Mouse (Mus musculus) heart, embryonic 11.5 days (tissue): ENCODE measurements around the gene Bard1. TPM values are rescaled to one million over a fixed set of nuclear protein-coding genes. Genes with fewer than 3 reads are reported as not detected.

Source experiments
- ATAC-seq: fragments of 200-750 bp; cut with Nextera tagmentation; replicated peaks from 2 replicates; pipeline ENCODE4 v1.8.0; 2017; ENCODE audit warnings: moderate library complexity; ENCODE audit not compliant: insufficient number of reproducible peaks, low FRiP score, low TSS enrichment
- H3K27ac ChIP-seq: fragments of 300-500 bp; sonication (generic); 2 replicates; pipeline ENCODE4 v1.5.1; 2014; ENCODE audit warnings: mild to moderate bottlenecking, low read depth, low read length
- H3K27me3 ChIP-seq: fragments of 300-500 bp; sonication (generic); 2 replicates; pipeline ENCODE4 v1.6.1; 2014; ENCODE audit warnings: mild to moderate bottlenecking, low read length, mixed read lengths; ENCODE audit not compliant: control insufficient read depth, insufficient read depth
- H3K36me3 ChIP-seq: fragments of 300-500 bp; sonication (generic); 2 replicates; pipeline ENCODE4 v1.6.1; 2014; ENCODE audit warnings: mild to moderate bottlenecking, low read length, moderate library complexity, mixed read lengths; ENCODE audit not compliant: control insufficient read depth, insufficient read depth
- H3K4me1 ChIP-seq: fragments of 300-500 bp; sonication (generic); 2 replicates; pipeline ENCODE4 v1.6.1; 2014; ENCODE audit warnings: low read length; ENCODE audit not compliant: control insufficient read depth, insufficient read depth
- H3K4me2 ChIP-seq: fragments of 300-500 bp; sonication (generic); 2 replicates; pipeline ENCODE4 v1.6.1; 2014; ENCODE audit warnings: mild to moderate bottlenecking, moderate library complexity
- H3K4me3 ChIP-seq: fragments of 300-500 bp; sonication (generic); 2 replicates; pipeline ENCODE4 v1.5.1; 2014; ENCODE audit warnings: low read depth, low read length
- H3K9ac ChIP-seq: fragments of 300-500 bp; sonication (generic); 2 replicates; pipeline ENCODE4 v1.6.1; 2014; ENCODE audit warnings: mild to moderate bottlenecking, low read depth, low read length, moderate library complexity
- H3K9me3 ChIP-seq: fragments of 300-500 bp; sonication (generic); replicated peaks from 2 replicates; pipeline ENCODE4 v1.6.1; 2016; ENCODE audit warnings: low read length; ENCODE audit not compliant: control insufficient read depth
- WGBS: fragments of 180-500 bp; shearing (Covaris S2); extraction: QIAGEN DNeasy Blood & Tissue Kit; methylation state at CpG from one replicate; pipeline ENCODE4 v1.1.7; 2014; ENCODE audit not compliant: insufficient replicate concordance; 5-methylcytosine and 5-hydroxymethylcytosine counted together
- polyA plus RNA-seq: library from polyadenylated mRNA; unstranded; fragments of >200 nt; fragmentation: Nextera tagmentation; extraction: Ambion mirVana; gene quantifications from 2 replicates; pipeline ENCODE4 v1.2.1, GENCODE M21; 2014

Gene Bard1
- polyA plus RNA-seq, 1 experiment from 2014 or later = 2.8 TPM

DNA sequence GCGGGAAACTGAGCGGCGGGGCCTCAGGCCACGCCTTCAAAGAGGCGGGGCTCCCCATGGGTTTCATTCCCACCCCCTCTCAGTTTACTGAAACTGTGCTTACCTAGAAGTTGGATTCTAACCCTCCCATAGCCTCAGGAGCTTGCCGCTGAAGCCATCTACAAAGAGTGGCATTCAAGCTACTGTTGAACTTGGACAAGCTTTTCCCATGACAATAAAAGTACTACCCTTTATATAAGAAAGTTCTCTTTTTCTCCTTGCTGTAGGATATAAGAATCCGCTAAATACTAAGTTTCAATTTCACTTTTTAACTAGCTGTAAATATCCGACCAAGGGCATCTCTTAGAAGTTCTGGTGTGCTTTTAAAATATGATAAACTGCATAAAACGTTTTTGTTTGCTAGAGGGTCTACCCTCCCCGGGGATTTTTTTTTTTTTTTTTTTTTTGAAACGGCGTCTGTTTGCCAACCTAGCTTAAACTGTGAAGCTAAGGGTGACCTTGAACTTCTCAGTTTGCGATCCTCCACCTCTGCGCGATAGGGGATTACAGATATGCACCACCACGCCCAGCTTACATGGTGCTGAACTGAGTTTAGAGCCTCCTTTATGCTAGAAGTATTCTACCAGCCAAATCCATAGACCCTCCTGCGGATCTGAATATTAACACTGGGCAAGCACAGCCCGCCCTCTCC is 373 bp upstream of the Bard1 start:
- WGBS = 24% methylated on average over 18 of the region's 18 CpGs
- Histone ChIP-seq H3K27ac (peak overlapping the region; percentile 57; the same call in 1 of the 2 replicates), H3K36me3 (no peaks in the 10 kb centered on the region), H3K4me3 (peak overlapping the region; percentile 88), H3K9ac (peak overlapping the region; percentile 90), H3K4me1 (peaks cover 15% of the 10 kb centered on the region), H3K27me3 (no peaks in the 10 kb centered on the region), H3K9me3 (no peaks in the 10 kb centered on the region), H3K4me2 (peak overlapping the region; percentile 66)
- ATAC-seq = no peak

DNA sequence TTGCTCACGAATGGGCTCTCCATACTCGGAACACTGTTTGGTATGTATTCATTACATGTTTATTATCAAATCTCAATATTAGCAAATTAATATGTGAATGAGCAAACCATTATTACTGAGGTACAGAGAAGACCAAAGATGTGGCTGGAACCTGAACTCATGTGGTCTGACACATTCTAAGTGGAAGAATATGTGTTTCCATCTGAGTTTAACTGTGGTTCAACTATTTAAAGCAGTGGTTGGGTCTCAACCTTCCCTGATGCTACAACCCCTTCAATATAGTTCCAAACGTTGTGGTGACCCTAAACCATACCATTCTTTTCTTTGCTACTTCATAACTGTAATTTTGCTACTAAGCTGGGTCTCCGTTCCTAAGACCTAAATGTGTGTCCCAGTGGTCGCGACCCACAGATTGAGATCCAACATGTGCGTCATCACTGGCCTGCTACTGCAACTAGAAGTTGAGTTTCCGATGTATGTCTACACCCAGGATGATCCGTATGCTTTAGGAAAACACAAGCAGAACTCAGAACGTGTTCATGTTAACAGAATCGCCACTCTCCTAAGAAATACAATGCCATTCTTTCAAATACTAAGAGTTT is 1.5 kb downstream of the Bard1 start:
- H3K36me3 ChIP-seq = no peaks in the 10 kb centered on the region
- no peak overlapping the region for H3K27ac ChIP-seq
- ATAC-seq = no peak
- peak overlapping the region; percentile 88 for H3K4me3 ChIP-seq
- H3K27me3 ChIP-seq = no peaks in the 10 kb centered on the region
- H3K4me1 ChIP-seq = peaks cover 15% of the 10 kb centered on the region
- H3K9me3 ChIP-seq = no peaks in the 10 kb centered on the region
- peak overlapping the region; percentile 66 for H3K4me2 ChIP-seq
- H3K9ac ChIP-seq = no peak overlapping the region
- WGBS = 49% methylated on average over 11 of the region's 11 CpGs

DNA sequence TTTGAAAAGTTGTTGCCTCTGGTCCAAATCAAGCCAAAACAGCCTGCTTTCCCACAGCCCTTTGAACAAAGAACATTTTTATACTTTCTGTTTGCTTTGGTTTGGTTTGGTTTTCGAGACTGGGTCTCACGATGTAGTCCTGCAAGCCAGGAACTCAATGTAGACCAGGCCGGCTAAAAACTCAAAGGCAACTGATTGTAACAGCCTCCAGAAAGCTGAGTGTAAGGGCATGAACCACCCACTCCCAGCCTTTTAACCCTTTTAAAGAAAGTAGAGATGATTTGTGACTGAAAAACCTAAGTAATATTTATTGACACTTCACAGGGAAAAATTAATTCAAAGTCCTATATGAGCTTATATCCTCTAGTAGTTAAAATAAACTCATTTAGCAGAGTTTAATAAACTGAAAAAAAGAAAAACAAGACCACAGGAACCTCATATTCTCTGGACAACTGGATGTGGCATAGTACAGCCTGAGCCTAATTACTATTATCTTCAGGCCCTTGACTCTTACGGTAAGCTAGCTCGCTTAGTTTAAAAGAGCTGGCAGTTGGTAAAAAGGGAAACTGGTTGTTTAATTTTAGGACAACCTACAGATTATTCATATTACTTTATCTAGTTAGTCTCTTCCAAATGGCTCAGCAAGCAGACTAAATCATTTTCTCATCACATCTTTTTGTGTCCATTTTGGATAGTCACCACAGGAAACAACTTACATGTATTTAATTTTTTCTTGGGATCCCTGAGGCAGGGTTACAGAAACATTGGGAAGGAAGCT is 2.2 kb downstream of the Bard1 start:
- Histone ChIP-seq H3K4me2 (peak overlapping the region; percentile 66), H3K4me1 (peaks cover 15% of the 10 kb centered on the region), H3K9me3 (no peaks in the 10 kb centered on the region), H3K4me3 (peak overlapping the region; percentile 88; the same call in 1 of the 2 replicates), H3K9ac (peak overlapping the region; percentile 52), H3K36me3 (no peaks in the 10 kb centered on the region), H3K27ac (peak overlapping the region; percentile 76), H3K27me3 (no peaks in the 10 kb centered on the region)
- 54% methylated on average over 5 of the region's 5 CpGs for WGBS
- ATAC-seq = no peak

DNA sequence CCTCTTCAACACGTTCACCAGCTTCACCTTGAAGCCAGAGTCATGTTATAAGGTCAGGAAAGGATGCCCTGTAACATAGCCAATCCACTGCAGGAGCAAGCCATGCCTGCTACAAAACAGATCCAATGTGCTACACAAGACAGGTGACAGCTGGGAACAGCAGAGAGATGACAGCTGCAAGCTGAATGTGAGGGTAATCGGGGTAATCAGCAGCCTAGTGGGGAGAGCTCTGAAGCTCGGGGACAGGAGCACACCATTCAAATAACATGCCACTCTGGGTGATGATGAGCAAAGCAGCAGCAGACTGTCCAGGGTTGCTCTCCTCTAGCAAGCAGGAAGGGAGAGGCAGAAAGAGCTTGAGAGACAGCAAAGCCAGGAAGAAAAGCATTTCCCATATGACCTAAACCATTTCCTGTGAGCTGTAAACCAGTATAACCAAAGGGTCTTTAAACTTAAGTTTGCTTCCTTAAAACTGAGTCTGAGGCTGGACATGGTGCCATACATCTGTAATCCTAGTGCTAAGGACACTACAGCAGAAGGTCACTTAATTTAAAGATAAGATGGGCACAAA is 2.9 kb downstream of the Bard1 start:
- no peak for ATAC-seq
- 18% methylated on average over 3 of the region's 3 CpGs for WGBS
- H3K9ac ChIP-seq = peak overlapping the region; percentile 52
- no peaks in the 10 kb centered on the region for H3K9me3 ChIP-seq
- peaks cover 15% of the 10 kb centered on the region for H3K4me1 ChIP-seq
- no peaks in the 10 kb centered on the region for H3K36me3 ChIP-seq
- H3K4me2 ChIP-seq = peak overlapping the region; percentile 32
- H3K27me3 ChIP-seq = no peaks in the 10 kb centered on the region
- peak overlapping the region; percentile 76 for H3K27ac ChIP-seq
- no peak overlapping the region for H3K4me3 ChIP-seq

DNA sequence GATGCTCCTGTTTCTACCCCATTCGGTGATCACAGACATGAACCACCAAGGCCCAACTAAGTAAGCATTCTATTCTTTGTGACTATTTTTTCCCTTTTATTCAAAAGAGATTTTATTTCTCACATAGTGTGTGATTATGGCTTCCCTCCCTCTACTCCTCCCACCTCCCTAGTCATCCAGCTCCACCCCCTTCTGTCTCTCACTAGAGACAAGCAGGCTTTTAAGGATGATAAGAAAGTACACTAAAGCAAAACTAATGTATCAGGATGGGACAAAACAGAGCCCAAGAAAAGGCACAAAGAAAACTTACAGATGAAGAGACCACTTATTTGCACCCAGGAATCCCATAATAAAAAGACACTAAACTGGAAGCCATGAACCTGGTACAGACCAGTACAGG is 6.9 kb downstream of the Bard1 start:
- Histone ChIP-seq H3K27ac (0 out of 2 replicates have a peak overlapping the region, but pooled peaks have one; percentile 29), H3K4me1 (peaks cover 12% of the 10 kb centered on the region), H3K27me3 (no peaks in the 10 kb centered on the region), H3K36me3 (no peaks in the 10 kb centered on the region), H3K4me2 (no peak overlapping the region), H3K9ac (no peak overlapping the region), H3K9me3 (no peaks in the 10 kb centered on the region), H3K4me3 (no peak overlapping the region)
- ATAC-seq = no peak
- 93% methylated on average over 1 of the region's 1 CpGs for WGBS

DNA sequence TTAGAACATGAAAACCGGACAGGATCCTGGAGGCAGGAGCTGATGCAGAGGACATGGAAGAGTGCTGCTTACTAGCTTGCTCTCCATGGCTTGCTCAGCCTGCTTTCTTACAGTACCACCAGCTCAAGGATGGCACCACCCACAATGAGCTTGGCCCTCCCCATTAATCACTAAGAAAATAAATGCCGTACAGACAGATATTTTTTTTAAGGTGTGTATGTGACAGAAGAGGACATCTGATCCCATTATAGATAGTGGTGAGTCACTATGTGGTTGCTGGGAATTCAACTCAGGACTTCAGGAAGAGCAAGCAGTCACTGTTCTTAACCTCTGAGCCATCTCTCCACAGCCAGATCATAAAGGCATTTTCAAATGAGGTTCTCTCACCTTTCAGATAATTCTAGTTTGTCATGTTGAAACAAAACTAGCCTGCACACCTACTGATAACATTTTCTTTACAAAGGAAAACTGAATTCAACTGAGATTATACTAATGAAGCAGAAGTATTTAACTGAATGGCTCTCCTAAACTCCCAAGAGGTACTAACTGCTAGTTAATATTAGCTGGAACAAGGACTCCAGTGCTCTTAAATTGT is 7.6 kb downstream of the Bard1 start:
- Histone ChIP-seq H3K4me1 (peaks cover 8% of the 10 kb centered on the region), H3K9me3 (no peaks in the 10 kb centered on the region), H3K27me3 (no peaks in the 10 kb centered on the region), H3K27ac (no peak overlapping the region), H3K4me2 (no peak overlapping the region), H3K4me3 (no peak overlapping the region), H3K9ac (no peak overlapping the region), H3K36me3 (no peaks in the 10 kb centered on the region)
- no peak for ATAC-seq
- WGBS = 93% methylated on average over 2 of the region's 2 CpGs

DNA sequence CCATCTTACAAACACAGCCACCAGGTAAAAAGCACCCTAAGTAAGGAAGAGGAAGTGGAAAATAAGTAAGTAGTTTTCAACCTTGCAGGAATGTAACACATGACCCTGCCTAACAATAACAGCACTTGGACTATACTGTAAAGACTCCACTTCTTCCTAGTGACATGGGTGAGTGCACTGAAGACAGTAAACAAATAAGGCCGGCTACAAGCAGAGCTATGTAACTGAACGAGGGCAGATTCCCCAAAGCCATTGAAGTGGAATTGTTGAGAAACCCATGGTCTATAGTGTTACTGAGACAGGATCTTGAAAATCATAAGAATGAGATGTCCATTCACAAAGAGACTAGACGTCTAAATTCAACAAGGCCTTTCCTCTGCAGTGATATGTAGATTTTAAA is 27.3 kb downstream of the Bard1 start:
- H3K27me3 ChIP-seq = no peaks in the 10 kb centered on the region
- no peak overlapping the region for H3K27ac ChIP-seq
- no peak overlapping the region for H3K9ac ChIP-seq
- H3K4me3 ChIP-seq = no peak overlapping the region
- 80% methylated on average over 3 of the region's 3 CpGs for WGBS
- H3K9me3 ChIP-seq = no peaks in the 10 kb centered on the region
- H3K36me3 ChIP-seq = no peaks in the 10 kb centered on the region
- H3K4me1 ChIP-seq = peaks cover 3% of the 10 kb centered on the region; the same call in 1 of the 2 replicates
- no peak overlapping the region for H3K4me2 ChIP-seq
- ATAC-seq = no peak

DNA sequence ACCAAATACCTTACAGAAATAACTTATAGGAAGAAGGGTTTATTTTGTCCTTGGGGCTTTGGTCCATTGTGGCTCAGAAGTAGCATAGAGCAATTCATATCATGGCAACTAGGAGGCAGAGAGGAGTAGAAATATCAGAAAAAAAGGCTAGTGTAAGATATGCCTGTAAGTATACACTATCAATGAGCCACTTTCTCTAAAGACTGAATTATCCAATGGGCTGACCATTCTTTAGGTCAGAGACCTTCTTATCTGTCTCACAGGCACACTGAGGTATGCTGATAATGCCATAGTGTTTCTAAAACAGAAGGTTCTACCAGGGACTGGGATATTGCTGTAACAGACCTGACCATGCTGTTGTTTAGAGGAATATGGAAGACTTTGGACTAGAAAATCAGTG is 32.2 kb downstream of the Bard1 start:
- Histone ChIP-seq H3K9ac (no peak overlapping the region), H3K4me3 (no peak overlapping the region), H3K4me2 (no peak overlapping the region), H3K36me3 (no peaks in the 10 kb centered on the region), H3K9me3 (no peaks in the 10 kb centered on the region), H3K27ac (no peak overlapping the region), H3K4me1 (peaks cover 3% of the 10 kb centered on the region; the same call in 1 of the 2 replicates), H3K27me3 (no peaks in the 10 kb centered on the region)
- no peak for ATAC-seq
